Mouse (Mus musculus) lung, postnatal 4 days (tissue): Measurements from ENCODE around the gene Defb20.
"Not testable (repeated sequence)": the region's sequence is repeated elsewhere in the genome, so short reads cannot be mapped to it uniquely, and the experiment has no call there.

Experiments
- DNase-seq, 2 experiments: peaks; one replicate each; pipeline ENCODE4 v3.0.0; 2021

Gene Defb20

GRCm38 (mm10) chr2:152476763-152477162 lies at the start of gene Defb20:
Gene Defb20, plus strand, starts transcription at chr2:152477063.
- DNase-seq = no peak

GRCm38 (mm10) chr2:152427493-152427892 lies 49.4 kb upstream of the Defb20 start:
- DNase-seq = no peak

- DNase-seq = not testable (repeated sequence)
Measured at GRCm38 (mm10) chr2:152428481-152428880, 48.4 kb upstream of the Defb20 start.

- DNase-seq = no peak
Measured at GRCm38 (mm10) chr2:152436405-152436901, 40.4 kb upstream of the Defb20 start.

GRCm38 (mm10) chr2:152436983-152437860 lies 39.6 kb upstream of the Defb20 start:
- peak; percentile 84 to 91 for DNase-seq

- no peak for DNase-seq
Measured at GRCm38 (mm10) chr2:152438963-152439362, 37.9 kb upstream of the Defb20 start.

GRCm38 (mm10) chr2:152439833-152440232 lies 37.0 kb upstream of the Defb20 start:
- no peak for DNase-seq

- DNase-seq = no peak
Measured at GRCm38 (mm10) chr2:152442322-152442721, 34.5 kb upstream of the Defb20 start.

GRCm38 (mm10) chr2:152443281-152443680 lies 33.6 kb upstream of the Defb20 start:
- no peak for DNase-seq

GRCm38 (mm10) chr2:152446642-152447041 lies 30.2 kb upstream of the Defb20 start:
- no peak for DNase-seq

GRCm38 (mm10) chr2:152447461-152447860 lies 29.4 kb upstream of the Defb20 start:
- DNase-seq = no peak

GRCm38 (mm10) chr2:152450241-152450640 lies 26.6 kb upstream of the Defb20 start:
- peak in 1 of 2 experiments; percentile 61 for DNase-seq

- no peak for DNase-seq
Measured at GRCm38 (mm10) chr2:152452101-152452781, 24.6 kb upstream of the Defb20 start.

GRCm38 (mm10) chr2:152459241-152459640 lies 17.6 kb upstream of the Defb20 start:
- DNase-seq = no peak

- DNase-seq = no peak
Measured at GRCm38 (mm10) chr2:152464570-152465150, 12.2 kb upstream of the Defb20 start, which contains the start of gene Defb23. Gene Defb23, minus strand, starts transcription at chr2:152464620.

- peak in 1 of 2 experiments; percentile 44 for DNase-seq
Measured at GRCm38 (mm10) chr2:152470973-152471372, 5.9 kb upstream of the Defb20 start.

- no peak for DNase-seq
Measured at GRCm38 (mm10) chr2:152472434-152472833, 4.4 kb upstream of the Defb20 start.

GRCm38 (mm10) chr2:152480881-152481280 lies 4.0 kb downstream of the Defb20 start:
- no peak for DNase-seq

GRCm38 (mm10) chr2:152481726-152482125 lies 4.9 kb downstream of the Defb20 start:
- DNase-seq = peak; percentile 8 to 28

GRCm38 (mm10) chr2:152487024-152487423 lies 10.2 kb downstream of the Defb20 start:
- no peak for DNase-seq

- no peak for DNase-seq
Measured at GRCm38 (mm10) chr2:152490038-152490437, 13.2 kb downstream of the Defb20 start, which contains the start of gene Defb22. Gene Defb22, minus strand, starts transcription at chr2:152490138.

- no peak for DNase-seq
Measured at GRCm38 (mm10) chr2:152493151-152493550, 16.3 kb downstream of the Defb20 start.

- no peak for DNase-seq
Measured at GRCm38 (mm10) chr2:152498020-152498419, 21.2 kb downstream of the Defb20 start.
